Mouse (Mus musculus): ENCODE results near the gene Gsto1.

DNA sequence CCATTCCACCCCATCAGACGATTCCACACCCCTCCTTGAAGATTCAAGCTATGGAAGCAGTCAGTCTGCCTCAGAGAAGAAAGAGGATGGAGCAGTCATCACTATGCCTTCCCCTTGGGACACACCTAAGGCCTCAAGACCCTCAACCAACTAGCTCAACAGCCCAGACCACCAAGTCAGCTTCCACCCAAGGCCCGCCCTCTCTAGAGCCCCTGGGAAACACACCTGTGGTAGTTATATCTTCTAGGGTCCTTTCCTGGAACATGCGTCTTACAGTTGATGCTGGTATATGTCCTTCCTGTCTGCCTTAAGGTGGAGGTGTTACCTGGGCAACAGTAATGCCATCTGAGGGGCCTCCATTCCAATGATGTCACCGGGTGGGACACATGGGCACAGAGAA lies 59.4 kb downstream of the Gsto1 start:
- no peak for TF ChIP-seq GATA1 (IDR thresholded peaks at IDR 0.05; ENCODE audit: borderline replicate concordance, low read length)
- TF ChIP-seq FLI1 (IDR thresholded peaks at IDR 0.05; ENCODE audit: low read length): no peak

All from megakaryocyte, embryonic 14.5 days (primary cell).